Mouse (Mus musculus) E14TG2a.4 (cell line): ENCODE data around the gene Fgd2.

Source experiments
- CTCF ChIP-seq: conservative IDR thresholded peaks from 2 replicates; pipeline ENCODE4 v1.5.1; 2014; ENCODE audit warnings: low read length
- POU5F1 ChIP-seq: IDR thresholded peaks from 2 replicates; pipeline ENCODE4 v1.6.1; 2014; ENCODE audit warnings: low read length, borderline replicate concordance

DNA sequence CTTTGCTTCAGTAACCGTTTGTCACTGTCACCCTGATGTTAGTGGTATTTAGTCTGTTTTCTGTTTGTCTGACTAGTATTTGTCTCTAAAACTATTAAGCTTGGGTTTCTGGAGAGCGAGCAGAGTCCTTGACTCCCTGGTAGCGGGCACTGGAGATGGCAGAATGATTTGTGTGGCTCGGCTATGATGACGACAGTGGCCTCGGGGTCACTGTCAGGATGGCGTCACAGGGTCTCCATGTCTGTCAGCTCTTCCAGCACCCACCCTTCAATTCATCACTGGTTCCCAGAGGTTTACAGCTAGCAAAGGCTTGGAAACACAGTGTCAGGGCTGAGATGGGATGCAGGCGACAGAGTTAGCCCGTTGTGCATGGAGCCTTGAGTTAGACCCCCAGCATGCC is 23.2 kb downstream of the Fgd2 start:
- TF ChIP-seq CTCF, result no peak
- no peak for TF ChIP-seq POU5F1
